Mouse (Mus musculus) liver, adult 2 months (tissue): ENCODE measurements around the gene Ush1g. TPM values are rescaled to one million over a fixed set of nuclear protein-coding genes. Genes with fewer than 3 reads are reported as not detected.
A peak's percentile ranks its signal among the peaks of the same experiment; 100 is the strongest.

Source experiments
- DNase-seq: peaks from one replicate; pipeline ENCODE4 v3.0.0-alpha.2; 2011; ENCODE audit warnings: low read depth, low spot score; ENCODE audit errors: extremely low read depth
- H3K27ac ChIP-seq: fragments of 200-500 bp; replicated peaks from 2 replicates; pipeline ENCODE4 v1.5.1; 2012; ENCODE audit warnings: low read depth, mild to moderate bottlenecking, control low read depth, inconsistent platforms, low read length; ENCODE audit not compliant: insufficient read depth
- H3K27me3 ChIP-seq: fragments of 200-500 bp; 2 replicates; pipeline ENCODE4 v1.6.1; 2012; ENCODE audit warnings: mild to moderate bottlenecking, moderate library complexity, low read length, inconsistent platforms; ENCODE audit not compliant: control insufficient read depth, insufficient read depth
- H3K36me3 ChIP-seq: fragments of 200-500 bp; 2 replicates; pipeline ENCODE4 v1.6.1; 2012; ENCODE audit warnings: low read length, inconsistent platforms; ENCODE audit not compliant: control insufficient read depth, insufficient read depth
- H3K4me1 ChIP-seq: fragments of 200-500 bp; 2 replicates; pipeline ENCODE4 v1.6.1; 2011; ENCODE audit warnings: low read length; ENCODE audit not compliant: control insufficient read depth, insufficient read depth
- H3K4me3 ChIP-seq: fragments of 200-500 bp; 2 replicates; pipeline ENCODE4 v1.5.1; 2011; ENCODE audit warnings: low read depth, mild to moderate bottlenecking, control low read depth, low read length, moderate library complexity; ENCODE audit not compliant: insufficient read depth
- H3K79me2 ChIP-seq: fragments of 200-500 bp; 2 replicates; pipeline ENCODE4 v1.6.1; 2012; ENCODE audit warnings: inconsistent platforms, mild to moderate bottlenecking, low read length, moderate library complexity; ENCODE audit not compliant: control insufficient read depth, insufficient read depth
- H3K9ac ChIP-seq: fragments of 200-500 bp; 2 replicates; pipeline ENCODE4 v1.6.1; 2012; ENCODE audit warnings: low read depth, mild to moderate bottlenecking, control low read depth, inconsistent platforms, low read length
- CTCF ChIP-seq: fragments of 200-500 bp; IDR thresholded peaks from 2 replicates; pipeline ENCODE4 v1.5.1; 2011; ENCODE audit warnings: low read depth, low read length, control low read depth
- POLR2A ChIP-seq: fragments of 200-500 bp; IDR thresholded peaks from 2 replicates; pipeline ENCODE4 v1.6.1; 2011; ENCODE audit warnings: low read length, control low read depth; ENCODE audit not compliant: insufficient read depth; ENCODE audit errors: extremely low read depth
- WGBS: fragments of 180-500 bp; shearing (Covaris S2); methylation state at CpG from one replicate; pipeline ENCODE4 v1.1.7; 2018; 5-methylcytosine and 5-hydroxymethylcytosine counted together
- polyA plus RNA-seq: library from polyadenylated mRNA; depleted of rRNA; stranded (reverse); fragments of >200 nt; gene quantifications from 2 replicates; pipeline ENCODE4 v1.2.3, GENCODE M21; 2012
- total RNA-seq: library from RNA; depleted of rRNA; stranded (reverse); fragments of >200 nt; gene quantifications from 2 replicates; pipeline ENCODE4 v1.2.3, GENCODE M21; 2014

Gene Ush1g
- total and polyA plus RNA-seq, 2 experiments: 0.28 to 0.50 TPM

DNA sequence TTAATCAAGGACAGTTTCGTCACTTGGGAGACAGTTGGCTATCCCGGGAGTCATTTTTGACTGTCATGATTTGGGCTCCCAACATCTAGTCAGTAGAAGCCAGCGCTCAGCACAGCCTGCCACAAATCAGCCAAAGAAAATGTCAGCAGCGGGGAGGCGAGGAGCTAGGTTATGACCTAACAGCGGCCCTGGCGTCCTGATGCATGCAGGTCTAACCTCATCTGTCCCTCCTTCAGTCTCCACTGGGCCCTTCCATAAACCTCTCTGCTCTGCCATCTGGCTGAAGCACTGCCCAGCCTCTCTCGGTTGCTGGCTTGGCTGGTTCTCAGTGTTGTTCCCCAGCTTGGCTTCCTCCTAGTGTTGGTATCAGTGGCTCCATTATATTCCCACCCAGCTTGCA lies 39.5 kb downstream of the Ush1g start:
- WGBS: 84% methylated on average over 8 of the region's 8 CpGs
- H3K27me3 ChIP-seq: no peaks in the 10 kb centered on the region
- no peaks in the 10 kb centered on the region for H3K4me1 ChIP-seq
- no peak for DNase-seq
- no peak overlapping the region for H3K9ac ChIP-seq
- no peak overlapping the region for H3K4me3 ChIP-seq
- peaks cover 17% of the 10 kb centered on the region; the same call in 1 of the 2 replicates for H3K36me3 ChIP-seq
- no peaks in the 10 kb centered on the region for H3K79me2 ChIP-seq
- no peak overlapping the region for H3K27ac ChIP-seq
- TF ChIP-seq POLR2A: no peak
- no peak for TF ChIP-seq CTCF

DNA sequence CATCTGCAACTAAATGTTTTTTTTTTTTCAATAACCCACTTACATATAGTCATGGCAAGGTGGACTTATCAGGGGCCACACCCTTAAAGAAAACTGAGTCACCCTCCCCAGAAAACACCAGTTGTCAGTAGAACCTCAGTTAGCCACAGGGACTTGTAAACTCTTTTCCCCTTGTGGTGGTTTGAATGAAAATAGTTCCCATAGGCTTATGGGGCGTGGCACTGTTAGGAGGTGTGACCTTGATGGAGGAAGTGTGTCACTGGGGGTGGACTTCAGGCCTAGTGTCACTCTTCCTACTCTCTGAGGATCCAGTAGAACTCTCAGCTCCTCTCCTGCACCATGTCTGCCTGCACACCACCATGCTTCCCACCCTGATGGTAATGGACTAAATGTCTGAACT lies 42.1 kb downstream of the Ush1g start:
- WGBS: 88% methylated on average over 1 of the region's 1 CpGs
- TF ChIP-seq CTCF (no peak), POLR2A (no peak)

DNA sequence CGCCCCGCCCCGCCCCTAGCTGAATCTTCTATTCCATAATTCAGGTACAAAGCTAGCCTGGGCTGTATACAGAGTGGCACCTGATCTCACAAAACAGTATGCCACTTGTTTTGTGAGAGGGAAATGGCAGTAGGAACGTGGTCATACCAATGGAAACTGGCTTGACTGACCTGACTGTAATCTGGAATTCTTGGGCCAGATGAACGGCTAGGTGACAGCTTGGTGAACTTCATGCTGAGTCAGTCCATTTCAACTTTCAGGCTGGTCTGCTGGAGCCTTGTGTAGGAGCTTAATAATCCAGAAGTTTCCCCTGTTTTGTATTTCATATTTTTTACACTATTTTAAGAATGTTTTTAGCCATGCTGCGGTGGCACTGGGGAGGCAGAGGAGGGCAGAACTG lies 43.7 kb downstream of the Ush1g start:
- WGBS: 40% methylated on average over 6 of the region's 6 CpGs
- Histone ChIP-seq H3K4me1 (no peaks in the 10 kb centered on the region; the same call in 1 of the 2 replicates), H3K4me3 (no peak overlapping the region), H3K36me3 (no peaks in the 10 kb centered on the region; the same call in 1 of the 2 replicates), H3K79me2 (no peaks in the 10 kb centered on the region), H3K27ac (peak overlapping the region; percentile 70), H3K9ac (peak overlapping the region; percentile 39; the same call in 1 of the 2 replicates), H3K27me3 (no peaks in the 10 kb centered on the region)
- peak; percentile 67 for DNase-seq
- TF ChIP-seq CTCF (no peak), POLR2A (no peak)

More for the DNA sequence above, 42.1 kb downstream of the Ush1g start:
- no peak overlapping the region for H3K27ac ChIP-seq
- no peak overlapping the region for H3K9ac ChIP-seq
- no peak overlapping the region for H3K4me3 ChIP-seq
- DNase-seq: peak; percentile 35
- peaks cover 6% of the 10 kb centered on the region; the same call in 1 of the 2 replicates for H3K36me3 ChIP-seq
- no peaks in the 10 kb centered on the region for H3K79me2 ChIP-seq
- no peaks in the 10 kb centered on the region; the same call in 1 of the 2 replicates for H3K4me1 ChIP-seq
- H3K27me3 ChIP-seq: no peaks in the 10 kb centered on the region

DNA sequence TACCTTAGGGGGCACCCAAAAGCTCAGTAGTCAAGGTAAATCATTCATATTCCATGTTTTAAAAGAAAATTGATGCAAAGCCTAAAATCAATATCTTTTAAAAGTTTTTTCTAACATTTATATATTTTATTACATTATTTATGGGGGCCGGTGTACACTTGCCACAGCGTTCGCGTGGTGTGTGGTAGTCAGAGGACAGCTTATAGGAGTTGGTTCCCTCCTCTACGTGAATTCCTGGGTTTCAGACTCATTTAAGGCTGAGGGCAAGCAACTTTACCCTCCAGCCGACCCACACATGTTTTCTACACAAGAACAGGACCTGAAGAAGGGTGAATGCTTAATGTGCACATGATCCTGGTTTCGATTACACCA lies 44.3 kb downstream of the Ush1g start:
- TF ChIP-seq POLR2A: no peak
- no peak for TF ChIP-seq CTCF
- no peaks in the 10 kb centered on the region; the same call in 1 of the 2 replicates for H3K4me1 ChIP-seq
- H3K9ac ChIP-seq: peak overlapping the region; percentile 79
- WGBS: 10% methylated on average over 7 of the region's 7 CpGs
- peak overlapping the region; percentile 88 for H3K27ac ChIP-seq
- H3K79me2 ChIP-seq: no peaks in the 10 kb centered on the region
- H3K4me3 ChIP-seq: peak overlapping the region; percentile 43
- no peaks in the 10 kb centered on the region for H3K27me3 ChIP-seq
- no peaks in the 10 kb centered on the region for H3K36me3 ChIP-seq
- DNase-seq: no peak

DNA sequence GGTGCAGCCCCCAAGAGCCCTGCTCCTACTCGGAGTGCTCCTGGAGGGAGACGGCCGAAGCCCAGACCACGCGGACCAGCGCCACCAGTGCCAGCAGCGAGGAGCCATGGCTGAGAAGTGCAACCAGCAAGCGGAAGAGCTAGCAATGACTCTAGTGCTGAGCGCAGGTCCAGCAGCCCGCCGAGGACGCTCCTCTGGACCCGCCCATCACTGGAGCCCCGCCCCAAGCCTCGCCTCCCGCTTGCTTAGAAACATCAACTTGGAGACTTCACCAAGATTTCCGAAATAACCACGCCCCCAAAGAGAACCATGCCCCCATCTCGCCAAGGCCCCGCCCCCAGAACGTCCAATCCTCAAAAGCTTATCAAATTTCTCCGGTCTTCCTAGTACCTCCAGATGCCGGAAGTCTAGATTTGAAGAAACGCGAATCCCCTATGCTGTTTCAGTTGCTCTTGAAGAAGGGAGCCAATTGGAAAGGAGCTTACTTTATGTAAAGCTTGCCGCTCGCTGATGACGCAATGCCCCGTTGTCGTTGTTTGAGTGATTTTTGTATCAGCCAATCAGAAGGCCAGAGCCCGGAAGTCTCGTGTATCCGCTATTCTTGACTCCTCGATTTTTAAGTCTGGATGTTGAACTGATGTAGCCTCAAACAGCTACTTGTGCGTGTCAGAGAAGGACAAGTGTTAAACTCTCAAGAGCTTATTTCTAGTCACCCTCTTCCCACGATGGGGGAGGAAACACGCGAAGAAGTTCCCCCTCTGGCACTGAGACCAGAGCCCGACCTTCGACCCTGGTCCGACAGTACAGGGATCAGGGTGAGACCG lies 44.8 kb downstream of the Ush1g start, which contains the start of gene Fdxr:
Fdxr (minus strand) TSS at position 271 of the 824 bp plus-strand sequence.
- Histone ChIP-seq H3K4me1 (no peaks in the 10 kb centered on the region; the same call in 1 of the 2 replicates), H3K4me3 (peak within 1 kb of the TSS; percentile 68), H3K36me3 (no peaks in the 10 kb centered on the region), H3K27me3 (no peaks in the 10 kb centered on the region), H3K79me2 (no peaks in the 10 kb centered on the region), H3K9ac (peak within 1 kb of the TSS; percentile 91), H3K27ac (peak within 1 kb of the TSS; percentile 88)
- WGBS: under 1% methylated on average over 42 of the region's 42 CpGs
- TF ChIP-seq POLR2A: peak; percentile 93
- TF ChIP-seq CTCF: 0 out of 2 replicates have a peak, but pooled peaks have one; percentile 10
- peak; percentile 100 for DNase-seq

DNA sequence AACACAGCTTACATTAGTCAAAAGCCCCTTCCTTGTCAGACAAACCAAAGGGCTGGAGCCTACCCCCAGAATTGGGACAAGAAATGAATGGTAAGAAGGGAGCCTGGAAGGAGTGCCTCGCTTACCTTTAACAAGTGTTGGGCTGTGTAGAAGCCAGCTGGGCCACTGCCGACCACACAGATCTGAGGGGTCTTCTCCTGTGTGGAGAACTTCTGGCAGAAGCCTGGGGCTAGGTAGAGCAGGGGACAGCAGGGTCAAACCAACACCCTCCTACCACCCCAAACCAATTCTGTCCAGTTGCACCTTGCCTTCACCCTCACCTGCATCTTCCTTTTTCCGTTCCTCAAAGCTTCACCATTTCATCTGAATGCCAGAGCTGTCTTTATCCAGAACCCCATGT lies 45.9 kb downstream of the Ush1g start:
- Histone ChIP-seq H3K27me3 (no peaks in the 10 kb centered on the region), H3K4me3 (no peak overlapping the region), H3K27ac (no peak overlapping the region), H3K9ac (no peak overlapping the region), H3K4me1 (no peaks in the 10 kb centered on the region; the same call in 1 of the 2 replicates), H3K36me3 (no peaks in the 10 kb centered on the region), H3K79me2 (no peaks in the 10 kb centered on the region)
- TF ChIP-seq CTCF: no peak
- TF ChIP-seq POLR2A: no peak
- 71% methylated on average over 3 of the region's 3 CpGs for WGBS
- DNase-seq: no peak
